Mouse (Mus musculus) adrenal gland, postnatal 14 days (tissue): ENCODE data around the gene Aldh3a1. TPM values are rescaled to one million over a fixed set of nuclear protein-coding genes. Genes with fewer than 3 reads are reported as not detected.
"Not testable (repeated sequence)": the region's sequence is repeated elsewhere in the genome, so short reads cannot be mapped to it uniquely, and the experiment has no call there.

Experiments
- DNase-seq: peaks from one replicate; pipeline ENCODE4 v3.0.0; 2021; ENCODE audit warnings: mixed read lengths
- long read RNA-seq, 2 experiments: library from polyadenylated mRNA; stranded (forward); transcript quantifications; one replicate each; pipeline ENCODE4 v2.0.0; 2021
- total RNA-seq: library from RNA; stranded (reverse); gene quantifications from 2 replicates; pipeline ENCODE4 v1.2.3, GENCODE M21; 2021

The Aldh3a1 gene
- 0.26 TPM in 1 of 2 replicates, not detected in the other for total RNA-seq
- long read RNA-seq, experiment 1 = 0 reads
- long read RNA-seq, experiment 2 = 0 reads

DNA sequence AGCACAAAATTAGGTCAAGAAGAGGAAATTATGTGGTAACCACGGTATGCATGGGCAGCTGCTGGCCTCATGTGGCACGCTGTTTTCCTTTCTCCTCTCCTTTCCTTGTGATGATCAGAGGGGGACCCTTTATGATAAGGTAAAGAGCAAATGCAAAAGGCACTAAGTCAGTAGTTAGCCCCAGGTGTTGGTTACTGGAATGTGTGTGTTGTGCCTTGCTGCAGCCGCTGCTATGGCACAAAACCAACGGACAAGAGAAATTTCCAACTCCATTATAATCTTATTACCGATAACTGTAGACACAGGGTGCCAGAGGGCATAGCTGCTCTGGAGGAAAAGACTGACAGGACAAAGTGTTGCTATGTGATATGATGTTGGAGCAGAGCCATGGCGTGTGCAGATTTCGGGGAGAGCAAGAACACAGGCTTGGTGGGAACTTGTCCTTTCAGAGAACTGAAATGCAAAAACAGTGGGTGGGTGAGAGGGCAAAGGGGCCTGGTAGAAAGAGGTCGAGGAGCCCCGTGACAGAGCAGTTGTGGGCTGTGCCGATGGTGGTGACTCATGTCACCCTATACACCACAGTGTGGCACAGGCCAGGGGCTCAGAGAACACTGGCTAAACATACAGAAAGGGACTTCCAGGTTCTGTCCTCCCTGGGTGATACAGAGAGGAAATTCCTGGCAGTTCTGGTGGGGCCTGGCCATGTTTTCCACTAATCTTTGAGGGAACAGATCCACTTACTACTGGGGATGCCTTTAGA lies at the start of gene Aldh3a1:
Gene Aldh3a1, plus strand, starts transcription at position 51 of the 760 bp plus-strand sequence.
- DNase-seq = no peak

DNA sequence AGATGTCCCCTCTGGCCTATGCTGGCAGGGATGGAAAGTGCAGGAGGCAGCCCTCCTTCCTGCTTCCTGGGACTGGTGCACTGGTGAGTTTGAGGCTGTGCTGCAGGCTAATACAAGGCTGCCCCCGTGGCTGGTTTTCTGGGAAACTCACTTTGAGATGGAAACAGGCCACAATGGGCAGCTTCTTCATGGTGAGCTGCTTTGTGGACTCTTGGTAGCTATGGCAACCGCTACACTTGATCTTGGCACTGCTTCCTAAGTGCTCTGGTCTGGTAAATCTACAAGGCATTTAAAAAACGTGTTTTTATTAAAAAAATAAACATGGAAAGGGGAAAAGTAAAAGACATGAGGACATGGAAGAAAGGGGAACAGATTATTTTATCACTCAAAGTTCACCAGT lies 49.2 kb upstream of the Aldh3a1 start:
- DNase-seq = no peak

DNA sequence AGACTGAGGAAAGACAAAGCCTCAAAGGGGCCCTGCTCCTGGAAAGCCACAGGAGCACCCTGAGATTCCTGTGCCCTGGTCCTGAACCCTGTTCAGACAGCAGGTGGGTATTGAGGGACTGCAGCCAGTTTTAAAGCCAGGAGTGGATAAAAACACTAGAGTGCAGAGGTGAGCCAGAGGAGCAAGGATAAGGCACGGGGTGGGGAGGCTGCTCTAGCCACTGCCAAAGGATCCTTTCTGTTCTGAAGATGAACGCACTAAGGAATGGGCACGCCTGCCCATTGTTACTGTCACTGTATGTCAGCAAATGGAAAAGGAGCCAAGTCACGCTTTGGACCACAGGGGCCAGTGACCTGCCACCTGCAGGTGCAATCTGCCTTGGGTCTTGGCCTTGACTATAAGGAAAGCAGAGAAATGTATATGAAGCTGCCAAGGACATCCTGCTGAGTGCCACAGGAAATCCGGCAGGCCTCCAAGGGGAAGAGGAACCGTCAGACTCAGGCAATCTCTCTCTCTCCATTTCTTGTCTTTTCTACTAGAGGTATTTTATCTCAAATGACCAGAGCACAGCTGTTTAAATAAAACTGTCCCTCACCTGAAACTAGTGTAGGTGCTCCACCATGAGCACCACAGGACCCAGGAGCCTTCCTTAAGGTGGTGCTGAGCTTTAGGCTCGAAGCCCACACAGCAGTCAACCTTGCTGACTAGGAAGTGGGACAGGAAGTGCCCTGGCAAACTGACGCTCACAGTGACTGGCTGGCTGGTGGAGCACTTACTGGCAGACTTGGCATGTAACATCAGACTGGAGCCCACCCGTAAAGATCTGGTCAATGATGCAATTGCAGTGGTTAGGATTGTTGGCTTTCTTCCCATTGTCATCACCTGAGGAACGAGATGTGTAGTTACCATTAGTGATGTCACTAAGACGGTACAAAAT lies 47.3 kb upstream of the Aldh3a1 start:
- no peak for DNase-seq

GRCm38 (mm10) chr11:61161121-61161520 lies 46.2 kb upstream of the Aldh3a1 start:
- no peak for DNase-seq

DNA sequence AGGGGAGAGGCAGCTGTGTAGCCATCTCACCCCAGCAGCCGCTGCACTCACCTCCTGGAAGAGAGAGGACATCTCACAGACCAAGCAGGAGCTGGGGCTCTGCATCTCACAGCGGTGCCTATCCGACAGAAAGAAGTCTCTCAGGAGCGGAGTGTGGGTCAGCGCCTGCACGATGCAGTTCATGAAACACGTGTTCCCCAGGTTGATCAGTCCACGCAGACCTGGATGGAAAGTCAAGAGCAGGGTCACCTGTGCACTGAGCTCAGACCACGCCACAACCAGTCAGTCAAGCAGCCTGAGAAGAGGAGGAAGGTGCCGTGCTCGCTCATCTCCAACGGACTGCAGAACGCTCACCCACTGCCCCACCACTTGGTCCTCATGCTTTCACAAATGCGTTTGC lies 44.6 kb upstream of the Aldh3a1 start:
- DNase-seq = no peak

GRCm38 (mm10) chr11:61163341-61163740 lies 44.0 kb upstream of the Aldh3a1 start:
- DNase-seq = no peak

DNA sequence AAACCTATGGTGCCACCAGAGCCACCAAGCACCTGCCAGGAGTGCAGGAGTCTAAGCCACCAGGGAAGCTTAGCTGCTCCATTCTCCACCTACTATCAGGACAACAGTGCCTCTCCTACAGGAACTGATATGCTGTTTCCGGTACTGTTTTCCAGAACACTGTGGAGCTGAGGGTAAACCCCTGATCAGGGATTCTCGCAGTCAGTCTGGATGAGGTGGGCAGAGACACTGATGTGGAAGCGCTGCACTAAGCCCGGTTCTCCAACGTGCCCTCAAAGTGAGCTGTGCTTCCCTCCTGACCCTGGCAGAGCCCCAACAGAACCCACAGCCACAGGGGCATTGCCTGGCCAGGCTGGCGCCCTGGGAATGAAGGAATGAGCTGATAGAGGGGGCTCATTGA lies 43.0 kb upstream of the Aldh3a1 start:
- no peak for DNase-seq

DNA sequence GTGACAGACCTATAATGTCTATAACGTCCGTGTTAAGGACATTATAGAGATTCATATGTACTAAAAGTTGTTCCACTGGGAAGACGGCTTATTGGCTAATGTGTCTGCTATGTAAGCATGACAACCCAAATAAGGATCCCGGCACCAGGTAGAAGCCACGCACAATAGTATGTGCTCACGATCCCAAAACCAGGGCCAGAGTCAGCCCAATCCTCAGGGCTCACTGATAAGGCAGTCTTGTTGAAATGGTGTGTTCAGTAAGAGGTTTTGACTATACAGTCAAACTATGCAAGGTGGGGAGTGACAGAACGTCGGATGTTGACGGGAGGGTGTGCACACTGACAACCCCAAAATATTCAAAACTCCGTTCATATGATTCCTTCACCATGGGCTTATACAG lies 42.5 kb upstream of the Aldh3a1 start:
- DNase-seq = no peak

DNA sequence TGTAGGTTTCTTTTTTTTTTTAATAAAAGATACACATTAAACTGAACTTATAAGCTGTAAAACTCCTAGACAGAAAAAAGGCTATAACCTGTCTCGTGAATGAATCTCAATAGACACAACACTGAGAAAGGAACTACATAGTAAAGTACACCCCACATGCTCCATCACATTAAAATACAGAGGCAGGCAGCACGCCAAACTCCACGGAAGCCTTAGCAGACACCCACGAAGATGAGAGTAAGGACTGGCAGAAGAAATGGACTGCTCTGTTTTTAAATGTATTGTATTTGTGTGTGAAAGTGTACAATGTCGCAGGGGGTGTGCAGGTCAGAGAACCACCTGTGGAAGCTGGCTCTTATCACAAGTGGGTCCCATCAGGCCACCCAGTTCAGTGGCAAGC lies 37.2 kb upstream of the Aldh3a1 start:
- DNase-seq = no peak

- not testable (repeated sequence) for DNase-seq
Observed at GRCm38 (mm10) chr11:61173477-61173876, 33.9 kb upstream of the Aldh3a1 start.

GRCm38 (mm10) chr11:61174291-61174820 lies 33.0 kb upstream of the Aldh3a1 start:
- DNase-seq = peak; percentile 83

DNA sequence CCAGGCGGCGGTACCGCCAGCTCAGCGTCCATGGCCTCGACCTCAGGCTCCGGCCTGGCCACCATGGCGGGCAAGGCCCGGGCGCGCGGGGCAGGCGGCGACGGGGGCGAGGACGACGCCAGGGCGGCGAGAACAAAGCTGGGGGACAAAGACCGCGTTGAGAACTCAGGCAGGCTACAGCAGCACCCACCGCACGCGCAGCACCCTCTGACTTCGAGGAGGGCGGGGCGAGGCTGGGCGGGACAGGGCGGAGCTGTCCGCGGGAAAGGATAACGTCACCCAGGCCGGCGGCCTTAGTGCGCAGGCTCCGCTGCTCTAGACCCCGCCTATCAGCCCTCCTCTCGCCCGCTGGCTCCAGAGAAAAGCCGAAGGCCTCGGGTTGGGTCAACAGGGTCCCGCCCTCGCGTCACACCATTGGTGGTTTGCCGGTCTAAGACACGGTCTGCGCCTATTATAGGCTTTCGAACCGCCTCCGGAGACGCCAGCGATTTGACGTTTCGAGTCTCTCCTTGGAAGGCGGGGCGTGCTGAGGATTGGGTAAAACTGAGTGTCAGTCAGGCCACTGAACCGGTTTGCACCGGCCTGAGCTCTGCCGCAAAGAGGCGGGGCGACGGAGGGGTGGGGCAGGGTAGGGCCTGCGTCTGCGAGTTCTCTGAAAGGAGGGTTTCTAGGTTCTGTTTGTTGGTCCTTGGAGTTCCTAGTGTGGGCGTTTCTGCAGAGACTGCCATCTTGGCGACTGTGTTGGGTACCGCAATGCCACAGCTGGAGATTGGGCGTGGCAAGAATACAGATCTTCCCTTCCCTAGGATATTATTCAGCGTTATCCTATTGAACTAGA lies 32.3 kb upstream of the Aldh3a1 start, which contains the start of gene Usp22:
Gene Usp22, minus strand, starts transcription at position 235 of the 838 bp plus-strand sequence.
- DNase-seq = peak; percentile 100

- DNase-seq = no peak
Observed at GRCm38 (mm10) chr11:61175778-61176177, 31.6 kb upstream of the Aldh3a1 start.

DNA sequence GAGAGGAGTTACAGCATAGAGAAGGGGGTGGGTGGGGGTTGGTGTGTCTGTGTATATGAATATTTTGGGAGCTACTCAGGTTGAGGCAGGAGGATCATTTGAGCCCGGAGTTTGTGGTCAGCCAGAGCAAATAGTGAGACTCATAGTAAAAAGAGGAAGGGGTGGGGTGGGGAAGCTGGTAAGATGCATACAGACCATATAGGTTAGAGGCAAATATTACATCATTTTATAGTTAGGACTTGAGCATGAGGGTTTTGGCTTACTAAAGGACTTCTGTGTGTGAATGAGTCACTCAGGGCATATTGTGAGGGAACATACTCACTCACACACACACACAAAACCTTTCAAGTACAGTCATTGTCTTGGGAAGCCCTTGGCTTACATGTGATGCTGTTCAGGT lies 31.0 kb upstream of the Aldh3a1 start:
- no peak for DNase-seq

GRCm38 (mm10) chr11:61180361-61180760 lies 27.0 kb upstream of the Aldh3a1 start:
- no peak for DNase-seq

GRCm38 (mm10) chr11:61181624-61182023 lies 25.7 kb upstream of the Aldh3a1 start:
- no peak for DNase-seq

GRCm38 (mm10) chr11:61183820-61184219 lies 23.5 kb upstream of the Aldh3a1 start:
- DNase-seq = no peak

DNA sequence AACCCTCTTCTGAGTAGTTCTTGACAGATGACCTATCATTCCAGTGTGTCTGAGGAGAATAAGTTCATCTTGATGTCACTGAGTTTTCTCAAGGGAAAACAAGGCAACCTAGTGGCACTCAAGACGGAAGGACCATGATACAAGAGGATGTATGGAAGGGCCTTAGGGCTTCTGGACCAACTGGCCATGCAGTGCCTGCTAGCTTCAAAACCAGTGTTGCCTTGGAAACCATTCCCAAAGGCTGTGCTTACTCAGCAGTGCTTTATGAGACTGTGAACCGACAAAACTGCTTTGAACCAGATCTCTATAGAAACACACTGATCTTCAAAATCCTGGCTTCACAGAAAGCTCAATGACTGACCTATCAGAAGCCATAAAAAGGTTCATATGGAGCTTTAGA lies 16.6 kb upstream of the Aldh3a1 start:
- no peak for DNase-seq

DNA sequence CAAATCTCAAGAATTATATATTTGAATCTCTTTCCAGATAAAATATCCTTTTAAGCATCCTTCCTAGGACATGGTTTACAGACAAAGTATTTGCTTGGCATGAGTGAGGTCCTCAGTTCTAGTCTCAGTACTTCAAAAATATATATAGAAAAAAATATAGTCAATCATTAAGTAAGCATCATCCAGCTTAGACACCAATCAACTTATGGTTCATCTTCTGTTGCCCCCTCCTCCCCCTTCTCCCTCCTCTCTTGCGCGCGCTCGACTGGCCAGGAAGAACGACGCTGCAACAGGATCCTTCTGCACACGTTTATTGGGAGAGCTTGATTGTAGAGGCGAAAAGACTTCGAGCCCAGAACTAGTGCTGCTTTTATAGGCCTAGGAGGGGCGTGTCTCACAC lies 15.2 kb upstream of the Aldh3a1 start:
- DNase-seq = not testable (repeated sequence)

DNA sequence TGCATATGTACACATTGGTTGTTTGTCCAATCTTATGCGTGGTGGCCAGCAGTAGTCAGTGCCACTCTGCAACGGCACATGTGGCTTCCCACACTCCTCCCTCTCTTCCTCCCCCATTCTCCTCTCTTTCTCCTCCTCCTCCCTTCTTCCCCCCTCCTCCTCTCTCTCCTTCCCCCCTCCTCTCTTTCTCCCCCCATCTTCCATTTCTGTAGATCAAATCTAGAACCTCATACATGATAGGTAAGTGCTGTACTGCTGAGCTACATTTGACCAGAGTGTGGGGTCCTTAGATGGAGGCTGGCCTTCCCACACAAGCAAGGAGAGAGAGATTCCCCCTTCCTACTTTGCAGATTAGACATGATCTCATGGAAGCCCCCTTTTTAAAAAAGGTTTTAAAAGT lies 14.6 kb upstream of the Aldh3a1 start:
- DNase-seq = no peak

DNA sequence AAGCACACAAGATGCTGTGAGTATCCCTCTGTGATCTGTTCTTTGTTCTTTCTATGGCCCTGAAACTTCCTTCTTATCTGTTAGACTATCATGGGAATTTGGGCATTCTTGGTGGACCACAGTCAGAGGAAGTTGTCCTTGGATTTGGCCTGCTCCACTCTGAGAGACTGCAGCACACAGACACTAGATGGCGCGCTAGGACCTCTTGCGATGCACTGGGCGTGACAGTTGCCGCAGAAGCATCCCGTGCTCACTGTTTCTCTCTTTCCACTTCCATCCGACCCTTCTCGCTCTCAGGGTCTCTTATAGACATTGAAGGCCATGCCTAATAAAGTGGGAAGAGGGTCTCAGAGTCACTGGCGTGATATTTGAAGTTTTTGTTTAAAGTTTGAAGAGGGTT lies 13.9 kb upstream of the Aldh3a1 start:
- peak; percentile 90 for DNase-seq
